Mouse (Mus musculus): ENCODE data around the gene Gm49368. TPM values are rescaled to one million over a fixed set of nuclear protein-coding genes. Genes with fewer than 3 reads are reported as not detected.

Gm49368 gene
- polyA plus RNA-seq, 1 experiment from 2014 or later = not detected

- POLR2A ChIA-PET = no interaction called here
- in situ Hi-C loops (cut with MboI; ENCODE audit: low pct_unique_long_range_greater_than_20kb) = no loop called here
- peaks cover 25% of the 10 kb centered on the region for H3K27me3 ChIP-seq
- CTCF ChIA-PET = no interaction called here
- no peak for ATAC-seq
- no peak for DNase-seq (ENCODE audit: low read depth, low spot score)
- TF ChIP-seq CTCF (IDR thresholded peaks at IDR 0.05) = no peak
Observed at GRCm38 (mm10) chr7:128105246-128105645, 42.8 kb downstream of the Gm49368 start.

- in situ Hi-C loops (cut with MboI; ENCODE audit: low pct_unique_long_range_greater_than_20kb) = no loop called here
Observed at GRCm38 (mm10) chr7:128107462-128107861, 45.0 kb downstream of the Gm49368 start.

GRCm38 (mm10) chr7:128110314-128110713 lies 47.8 kb downstream of the Gm49368 start:
- CTCF ChIA-PET = no interaction called here
- POLR2A ChIA-PET = no interaction called here

More at GRCm38 (mm10) chr7:128107462-128107861, 45.0 kb downstream of the Gm49368 start:
- ChIA-PET POLR2A (no interaction called here), CTCF (no interaction called here)
- ATAC-seq = no peak
- peaks cover 25% of the 10 kb centered on the region for H3K27me3 ChIP-seq
- no peak for DNase-seq (ENCODE audit: low read depth, low spot score)
- no peak for TF ChIP-seq CTCF (IDR thresholded peaks at IDR 0.05)

GRCm38 (mm10) chr7:128112131-128112530 lies 49.6 kb downstream of the Gm49368 start:
- ATAC-seq = no peak
- peaks cover 16% of the 10 kb centered on the region for H3K27me3 ChIP-seq
- POLR2A ChIA-PET = no interaction called here
- no peak for DNase-seq (ENCODE audit: low read depth, low spot score)
- in situ Hi-C loops (cut with MboI; ENCODE audit: low pct_unique_long_range_greater_than_20kb) = no loop called here
- no peak for TF ChIP-seq CTCF (IDR thresholded peaks at IDR 0.05)
- CTCF ChIA-PET = no interaction called here

More at GRCm38 (mm10) chr7:128110314-128110713, 47.8 kb downstream of the Gm49368 start:
- DNase-seq (ENCODE audit: low read depth, low spot score) (no peak), ATAC-seq (no peak)
- in situ Hi-C loops (cut with MboI; ENCODE audit: low pct_unique_long_range_greater_than_20kb) = no loop called here
- no peak for TF ChIP-seq CTCF (IDR thresholded peaks at IDR 0.05)
- peaks cover 22% of the 10 kb centered on the region for H3K27me3 ChIP-seq

GRCm38 (mm10) chr7:128114371-128115105 lies 52.1 kb downstream of the Gm49368 start:
- H3K27me3 ChIP-seq = no peaks in the 10 kb centered on the region
- POLR2A ChIA-PET = no interaction called here
- in situ Hi-C loops (cut with MboI; ENCODE audit: low pct_unique_long_range_greater_than_20kb) = no loop called here
- no peak for TF ChIP-seq CTCF (IDR thresholded peaks at IDR 0.05)
- DNase-seq (ENCODE audit: low read depth, low spot score) = no peak
- CTCF ChIA-PET = no interaction called here
- ATAC-seq = no peak

GRCm38 (mm10) chr7:128115211-128115958 lies 52.9 kb downstream of the Gm49368 start:
- ChIA-PET CTCF (no interaction called here), POLR2A (no interaction called here)
- no peak for TF ChIP-seq CTCF (IDR thresholded peaks at IDR 0.05)
- DNase-seq (ENCODE audit: low read depth, low spot score) = no peak
- in situ Hi-C loops (cut with MboI; ENCODE audit: low pct_unique_long_range_greater_than_20kb) = no loop called here
- no peak for ATAC-seq
- no peaks in the 10 kb centered on the region for H3K27me3 ChIP-seq

GRCm38 (mm10) chr7:128116396-128116795 lies 53.9 kb downstream of the Gm49368 start:
- in situ Hi-C loops (cut with MboI; ENCODE audit: low pct_unique_long_range_greater_than_20kb) = no loop called here
- POLR2A ChIA-PET = no interaction called here
- CTCF ChIA-PET = no interaction called here
- TF ChIP-seq CTCF (IDR thresholded peaks at IDR 0.05) = no peak
- no peak for DNase-seq (ENCODE audit: low read depth, low spot score)
- no peaks in the 10 kb centered on the region for H3K27me3 ChIP-seq
- ATAC-seq = no peak

- in situ Hi-C loops (cut with MboI; ENCODE audit: low pct_unique_long_range_greater_than_20kb) = no loop called here
- no peak for ATAC-seq
- ChIA-PET POLR2A (no interaction called here), CTCF (no interaction called here)
- no peaks in the 10 kb centered on the region for H3K27me3 ChIP-seq
- DNase-seq (ENCODE audit: low read depth, low spot score) = no peak
- TF ChIP-seq CTCF (IDR thresholded peaks at IDR 0.05) = no peak
Observed at GRCm38 (mm10) chr7:128119726-128120490, 57.4 kb downstream of the Gm49368 start.

- no peak for ATAC-seq
- ChIA-PET POLR2A (no interaction called here), CTCF (no interaction called here)
- H3K27me3 ChIP-seq = peaks cover 13% of the 10 kb centered on the region
- no peak for TF ChIP-seq CTCF (IDR thresholded peaks at IDR 0.05)
- DNase-seq (ENCODE audit: low read depth, low spot score) = no peak
- in situ Hi-C loops (cut with MboI; ENCODE audit: low pct_unique_long_range_greater_than_20kb) = no loop called here
Observed at GRCm38 (mm10) chr7:128128741-128129720, 66.5 kb downstream of the Gm49368 start, which contains the start of gene Itgax. TSS of gene Itgax (plus strand) at chr7:128129547.

GRCm38 (mm10) chr7:128132148-128132547 lies 69.7 kb downstream of the Gm49368 start:
- no peak for TF ChIP-seq CTCF (IDR thresholded peaks at IDR 0.05)
- in situ Hi-C loops (cut with MboI; ENCODE audit: low pct_unique_long_range_greater_than_20kb) = no loop called here
- ChIA-PET POLR2A (no interaction called here), CTCF (no interaction called here)
- ATAC-seq (no peak), DNase-seq (ENCODE audit: low read depth, low spot score) (no peak)
- peaks cover 19% of the 10 kb centered on the region for H3K27me3 ChIP-seq
